Mouse (Mus musculus): ENCODE results near the gene Dirc2.

The Dirc2 gene

DNA sequence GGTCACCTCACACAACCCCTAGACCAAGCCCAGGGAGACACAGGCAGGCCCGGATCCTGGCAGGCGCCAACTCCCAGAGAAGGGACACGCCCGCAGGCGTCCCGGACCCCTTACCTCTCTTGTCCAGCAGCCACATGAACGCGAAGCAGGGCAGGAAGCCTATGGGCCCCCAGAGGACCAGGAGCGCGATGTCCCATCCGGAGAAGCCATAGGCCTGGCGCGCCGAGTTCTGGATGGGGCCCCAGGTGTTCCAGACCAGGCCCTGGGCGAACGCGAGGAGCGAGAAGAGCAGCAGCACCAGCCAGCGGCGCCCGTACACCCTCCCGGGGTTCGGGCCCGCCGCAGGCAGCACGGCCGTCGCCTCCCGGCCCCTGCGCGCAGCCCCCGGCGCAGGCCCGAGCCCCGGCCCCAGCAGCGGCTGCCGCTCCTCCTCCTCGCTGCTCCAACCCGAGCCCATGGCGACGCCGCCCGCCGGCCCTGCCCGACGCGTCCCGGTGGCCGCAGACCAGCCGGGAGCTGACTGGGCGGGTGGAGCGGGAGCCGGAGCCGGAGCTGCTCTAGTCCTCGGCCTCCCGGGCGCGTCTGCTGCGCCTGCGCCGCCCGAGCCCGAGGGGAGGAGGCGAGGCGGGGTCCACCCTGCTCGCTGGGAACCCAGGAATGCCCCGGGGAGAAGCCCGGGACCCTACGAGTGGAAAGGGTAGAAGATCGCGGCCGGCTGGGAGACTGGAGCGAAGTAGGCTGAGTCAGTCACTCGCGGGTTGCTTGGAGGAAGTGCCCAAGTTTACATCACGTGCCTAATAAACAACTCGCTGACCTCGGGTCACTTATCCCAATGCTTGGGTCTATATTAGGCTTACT lies at the start of gene Dirc2:
Dirc2 (minus strand) TSS at position 572 of the 858 bp plus-strand sequence.
- DNase-seq (ENCODE audit: low spot score in 2 of 2), result peak; percentile 73 to 89

- peak; percentile 82 to 92 for DNase-seq (ENCODE audit: low spot score in 2 of 2)
Measured at GRCm38 (mm10) chr16:35817255-35818089, 48.3 kb upstream of the Dirc2 start.

GRCm38 (mm10) chr16:35813119-35813518 lies 44.0 kb upstream of the Dirc2 start:
- no peak for DNase-seq (ENCODE audit: low spot score in 2 of 2)

- DNase-seq (ENCODE audit: low spot score in 2 of 2), result peak in 1 of 2 experiments; percentile 46
Measured at GRCm38 (mm10) chr16:35808838-35809237, 39.7 kb upstream of the Dirc2 start.

DNA sequence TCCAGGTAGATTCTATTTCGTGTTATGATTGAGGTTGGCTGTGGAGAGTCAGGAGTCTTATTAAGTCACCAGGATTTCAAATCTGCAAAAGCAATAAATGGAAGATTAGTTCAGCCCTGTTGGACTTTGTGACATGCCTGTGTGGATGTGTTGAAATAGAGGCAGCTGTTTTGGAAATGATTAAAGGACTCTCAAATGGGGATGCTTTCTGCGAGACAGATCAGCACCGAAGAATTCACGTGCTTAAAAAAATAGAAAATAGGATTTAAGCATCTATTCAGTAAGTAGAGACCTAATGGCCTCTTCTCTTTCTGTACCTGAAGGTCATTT lies 38.5 kb upstream of the Dirc2 start:
- no peak for DNase-seq (ENCODE audit: low spot score in 2 of 2)

GRCm38 (mm10) chr16:35806973-35807662 lies 38.0 kb upstream of the Dirc2 start:
- peak in 1 of 2 experiments; percentile 45 for DNase-seq (ENCODE audit: low spot score in 2 of 2)

DNA sequence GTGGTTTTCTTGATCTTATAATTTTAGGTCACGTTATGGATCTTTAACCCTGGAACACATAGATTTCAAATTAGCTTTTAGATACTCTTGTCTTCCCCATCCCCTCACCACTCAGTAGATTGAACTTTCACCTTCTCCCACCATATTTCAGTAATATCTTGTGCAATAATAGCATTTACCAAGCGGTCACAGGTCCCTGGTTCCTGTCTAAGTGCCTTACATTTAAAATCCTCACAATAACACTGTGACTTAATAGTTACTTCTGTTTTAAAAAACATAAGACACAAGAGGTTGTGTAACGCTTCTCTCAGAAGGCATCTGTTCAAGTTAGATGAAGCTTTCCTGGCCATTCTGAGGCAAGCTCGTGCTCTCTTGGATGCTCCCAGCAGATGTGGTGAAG lies 34.6 kb upstream of the Dirc2 start:
- no peak for DNase-seq (ENCODE audit: low spot score in 2 of 2)

- DNase-seq (ENCODE audit: low spot score in 2 of 2), result no peak
Measured at GRCm38 (mm10) chr16:35802163-35802562, 33.0 kb upstream of the Dirc2 start.

DNA sequence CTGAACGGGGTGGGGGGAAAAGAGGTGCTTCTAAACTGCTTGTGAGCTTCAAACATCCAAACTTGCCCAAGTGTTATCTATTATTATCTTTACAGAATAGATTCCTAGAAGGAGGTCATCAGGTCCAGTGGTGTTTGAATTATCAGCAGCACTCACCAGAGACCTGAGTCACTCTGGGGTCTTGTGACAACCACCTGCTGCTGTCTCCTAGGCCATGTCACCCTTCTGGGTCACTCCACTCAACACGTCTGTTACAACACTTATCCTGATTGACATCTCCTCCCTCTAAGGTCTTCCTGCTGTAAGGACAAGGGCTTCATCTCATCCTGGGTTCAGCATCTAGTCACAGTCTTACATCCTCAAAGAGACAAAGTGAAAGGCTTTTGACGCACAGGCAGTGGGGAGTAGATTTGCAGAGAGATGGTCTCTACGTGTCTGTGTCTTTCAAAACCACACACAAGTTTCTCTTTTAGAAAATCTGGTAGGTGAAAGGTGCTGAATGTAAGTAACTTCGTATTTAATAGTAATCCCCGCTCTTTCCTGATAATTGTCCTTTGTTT lies 22.9 kb upstream of the Dirc2 start:
- DNase-seq (ENCODE audit: low spot score in 2 of 2), result no peak

GRCm38 (mm10) chr16:35788330-35788729 lies 19.2 kb upstream of the Dirc2 start:
- no peak for DNase-seq (ENCODE audit: low spot score in 2 of 2)

DNA sequence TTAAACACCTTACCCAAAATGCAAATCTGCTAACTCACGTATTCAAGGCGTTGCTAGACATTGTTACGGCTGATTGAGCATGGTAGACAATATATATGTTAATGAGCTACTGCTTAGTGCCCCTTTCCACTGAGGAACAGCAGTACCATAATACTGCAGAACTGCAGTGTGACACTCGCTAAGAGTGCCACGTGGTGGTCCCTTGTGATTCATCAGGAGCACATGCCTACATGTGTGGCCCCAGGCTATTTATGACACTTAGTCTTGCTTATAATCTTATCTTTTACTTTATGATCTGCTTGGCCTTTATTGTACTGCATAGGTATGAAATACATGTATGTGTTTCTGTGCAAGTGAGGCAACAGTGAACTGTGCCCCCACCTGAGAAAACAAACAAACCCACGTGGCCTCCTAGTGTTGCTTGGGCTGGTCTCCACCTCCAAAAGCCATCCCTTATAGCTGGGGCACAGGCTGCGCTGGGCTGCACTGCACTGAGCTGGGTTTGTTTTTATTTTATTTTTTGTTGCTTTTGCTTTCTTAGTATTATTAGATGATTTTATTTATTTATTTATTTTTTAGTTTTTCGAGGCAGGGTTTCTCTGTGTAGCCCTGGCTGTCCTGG lies 18.5 kb upstream of the Dirc2 start:
- DNase-seq (ENCODE audit: low spot score in 2 of 2), result no peak

DNA sequence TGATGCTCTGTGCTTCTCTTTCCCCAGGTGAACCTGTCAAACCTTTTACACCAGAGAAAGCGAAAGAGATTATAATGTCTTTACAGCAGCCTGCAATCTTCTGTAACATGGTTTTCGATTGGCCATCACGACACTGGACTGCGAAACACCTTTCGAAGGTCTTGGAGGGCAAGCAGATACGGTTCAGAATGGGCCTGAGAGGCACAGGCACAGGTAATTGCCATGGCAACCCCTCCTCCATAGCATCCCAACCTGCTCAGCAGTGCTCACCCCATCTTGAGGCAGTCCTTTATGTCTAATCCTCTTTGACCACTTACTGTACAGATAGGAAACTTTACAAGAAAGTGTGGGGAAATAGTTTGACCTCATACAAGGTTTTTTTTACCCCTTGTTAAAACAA lies 18.0 kb upstream of the Dirc2 start:
- no peak for DNase-seq (ENCODE audit: low spot score in 2 of 2)

- DNase-seq (ENCODE audit: low spot score in 2 of 2), result no peak
Measured at GRCm38 (mm10) chr16:35784134-35784725, 15.1 kb upstream of the Dirc2 start.

DNA sequence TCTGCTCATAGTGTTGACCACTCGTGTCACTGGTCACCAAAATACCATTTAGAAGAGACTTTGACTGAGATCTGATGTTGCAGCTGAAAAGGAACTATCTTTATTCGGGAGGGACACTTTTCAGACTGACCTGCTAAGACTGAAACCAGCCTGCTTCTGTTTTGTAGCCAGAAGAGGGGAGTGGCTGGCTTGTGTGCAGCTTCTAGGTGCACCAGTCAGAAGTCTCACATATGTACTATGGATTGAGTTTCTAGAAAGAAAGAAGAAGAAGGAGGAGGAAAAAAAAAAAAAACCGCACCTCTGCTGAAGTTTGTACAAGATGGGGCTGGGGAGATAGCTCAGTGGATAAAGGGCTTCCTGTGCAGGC lies 14.0 kb upstream of the Dirc2 start:
- no peak for DNase-seq (ENCODE audit: low spot score in 2 of 2)

GRCm38 (mm10) chr16:35782451-35783206 lies 13.5 kb upstream of the Dirc2 start:
- DNase-seq (ENCODE audit: low spot score in 2 of 2), result no peak

DNA sequence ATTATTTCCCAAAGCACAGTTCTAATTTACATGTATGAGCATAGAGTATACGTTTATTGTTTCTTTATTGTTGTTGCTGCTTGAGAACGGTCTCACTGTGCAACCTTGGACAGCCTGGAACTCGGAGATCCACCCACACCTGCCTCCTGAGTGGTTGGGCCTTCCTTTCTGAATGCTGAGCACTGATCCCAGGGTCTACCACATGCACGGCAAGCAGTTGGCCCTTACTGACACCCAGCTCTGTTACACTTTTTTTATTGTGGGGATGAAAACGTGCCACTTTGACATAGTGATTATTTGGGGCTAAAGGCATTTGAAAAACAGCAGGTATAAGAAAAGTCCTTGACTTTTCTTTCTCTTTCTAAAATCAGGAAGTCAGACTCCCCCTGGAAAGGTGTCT lies 12.5 kb upstream of the Dirc2 start:
- no peak for DNase-seq (ENCODE audit: low spot score in 2 of 2)

GRCm38 (mm10) chr16:35781096-35781495 lies 11.9 kb upstream of the Dirc2 start:
- DNase-seq (ENCODE audit: low spot score in 2 of 2), result no peak

DNA sequence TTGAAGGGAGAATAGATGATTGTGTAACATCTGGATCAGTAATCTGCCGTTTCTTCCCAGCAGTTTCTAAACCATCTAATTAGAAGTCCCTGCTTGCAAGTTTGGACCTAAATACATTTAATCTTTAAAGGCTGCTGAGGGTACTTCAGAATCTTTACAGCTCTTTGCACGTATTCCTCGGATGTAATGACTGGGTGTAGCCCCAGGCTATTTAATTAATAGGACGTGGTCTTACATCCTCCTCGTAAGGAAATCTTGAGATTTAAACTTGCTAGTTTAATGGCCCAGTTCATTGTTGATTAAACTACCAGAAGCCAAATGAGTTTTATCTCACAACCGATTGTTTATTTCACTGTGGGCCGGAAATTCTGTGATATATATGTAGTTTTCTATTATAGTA lies 10.5 kb upstream of the Dirc2 start:
- no peak for DNase-seq (ENCODE audit: low spot score in 2 of 2)

DNA sequence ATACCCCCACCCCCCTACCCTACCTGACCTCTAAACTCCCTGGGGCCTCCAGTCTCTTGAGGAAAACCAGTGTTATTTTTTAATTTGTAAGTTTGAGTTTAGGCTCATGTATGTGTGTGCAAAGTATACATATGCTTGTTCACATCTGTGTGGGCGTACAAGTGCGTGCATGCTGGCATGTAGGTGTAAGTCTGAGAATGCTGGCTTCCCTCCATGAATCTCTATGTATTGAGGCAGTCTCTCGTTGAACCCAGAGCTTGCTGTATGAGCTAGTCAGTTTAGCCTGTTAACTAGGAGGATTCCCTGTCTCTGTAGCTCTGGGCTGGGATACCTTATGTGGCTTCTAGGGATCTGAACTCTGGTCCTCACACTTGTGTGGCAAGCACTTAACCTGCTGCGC lies 8.6 kb upstream of the Dirc2 start:
- DNase-seq (ENCODE audit: low spot score in 2 of 2), result no peak

- no peak for DNase-seq (ENCODE audit: low spot score in 2 of 2)
Measured at GRCm38 (mm10) chr16:35776737-35777136, 7.6 kb upstream of the Dirc2 start.

DNA sequence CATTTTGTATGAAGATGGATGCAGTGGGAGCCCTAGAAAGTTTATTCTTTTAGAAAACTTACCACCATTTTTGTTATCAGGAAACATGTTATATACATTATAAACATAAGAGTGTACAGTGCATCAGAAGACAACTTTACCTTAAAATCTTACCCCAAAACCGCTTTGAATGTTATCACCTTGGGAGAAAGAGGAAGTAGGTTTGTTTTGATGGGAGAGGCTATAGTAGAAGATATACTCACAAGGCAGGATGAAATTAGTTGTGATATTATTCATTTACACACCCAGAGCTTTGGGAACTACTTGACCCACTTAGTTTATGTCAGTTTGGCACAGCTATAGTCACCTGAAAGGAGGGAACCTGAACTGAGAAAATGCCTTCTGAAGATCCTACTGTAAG lies 6.7 kb upstream of the Dirc2 start:
- DNase-seq (ENCODE audit: low spot score in 2 of 2), result no peak
